Comparison of ENCODE assay signal across 9 mouse cellular contexts in the genomic region with DNA sequence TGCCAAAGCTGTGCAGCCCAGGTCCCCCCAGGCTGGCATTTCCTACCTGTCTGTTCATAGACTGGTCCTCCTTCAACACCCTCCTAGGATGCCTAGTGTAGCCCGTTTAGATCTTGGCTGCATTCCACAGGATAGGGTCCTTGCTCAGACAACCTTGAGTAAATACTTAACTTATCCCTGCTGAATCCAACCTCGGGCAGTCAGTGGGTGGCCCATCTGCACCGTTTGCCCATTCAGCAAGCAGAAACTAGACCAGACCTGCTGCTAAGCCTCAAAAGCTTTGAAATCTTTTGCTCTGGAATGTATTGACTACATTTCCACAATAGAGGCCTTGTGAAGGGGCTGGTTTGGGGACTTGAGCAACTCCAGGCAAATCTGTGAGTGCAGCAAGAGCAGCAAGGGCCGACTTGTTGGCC. TPM values are rescaled to one million over a fixed set of nuclear protein-coding genes. Genes with fewer than 3 reads are reported as not detected.
DNase-seq lines count a peak whose midpoint lies in the region; ATAC-seq and TF ChIP-seq lines count a peak whose summit lies in the region.
"Had no signal": no experiment of that assay in that cellular context is flagged by ENCODE, and none has a peak within 500 bp of the region (broad histone marks: within the 10 kb centered on the region; RNA-seq: fewer than 3 reads in every experiment).

No protein-coding gene starts in this region.

- TF ChIP-seq CTCF in midbrain, postnatal 0 days (IDR thresholded peaks at IDR 0.05), result no peak

- no peak overlapping the region for H3K4me2 ChIP-seq in midbrain, embryonic 16.5 days (ENCODE audit: low read length)
- no peak overlapping the region for H3K4me2 ChIP-seq in midbrain, postnatal 0 days (ENCODE audit: low read depth, low read length, poor library complexity, severe bottlenecking)
- H3K4me2 ChIP-seq in embryonic facial prominence, embryonic 15.5 days (replicated peaks), result 0 out of 2 replicates have a peak overlapping the region, but pooled peaks have one; percentile 6
- no peak overlapping the region for H3K4me2 ChIP-seq in stomach, embryonic 15.5 days

- H3K36me3 ChIP-seq in midbrain, embryonic 16.5 days (ENCODE audit: control insufficient read depth, insufficient read depth, low read length), result no peaks in the 10 kb centered on the region
- no peaks in the 10 kb centered on the region for H3K36me3 ChIP-seq in midbrain, postnatal 0 days (ENCODE audit: insufficient read depth, low read length)
- no peaks in the 10 kb centered on the region for H3K36me3 ChIP-seq in embryonic facial prominence, embryonic 15.5 days
- no peaks in the 10 kb centered on the region for H3K36me3 ChIP-seq in stomach, embryonic 15.5 days

- ATAC-seq in midbrain, embryonic 16.5 days, result peak; percentile 45; the same call in 1 of the 2 replicates
- no peak for ATAC-seq in midbrain, postnatal 0 days (ENCODE audit: low FRiP score)
- ATAC-seq in embryonic facial prominence, embryonic 15.5 days (ENCODE audit: insufficient number of reproducible peaks, low FRiP score, low TSS enrichment, low read depth), result peak; percentile 76
- peak; percentile 57; the same call in 1 of the 2 replicates for ATAC-seq in stomach, embryonic 15.5 days (ENCODE audit: insufficient read depth, low FRiP score, low read depth)
- no peak for ATAC-seq in frontal cortex, adult (ENCODE audit: low TSS enrichment)

- H3K9ac ChIP-seq in midbrain, embryonic 16.5 days (ENCODE audit: low read depth, low read length), result no peak overlapping the region
- H3K9ac ChIP-seq in midbrain, postnatal 0 days (replicated peaks; ENCODE audit: low read length, poor library complexity, severe bottlenecking), result no peak overlapping the region
- no peak overlapping the region for H3K9ac ChIP-seq in embryonic facial prominence, embryonic 15.5 days
- no peak overlapping the region for H3K9ac ChIP-seq in stomach, embryonic 15.5 days

- intact Hi-C loops in heart, postnatal 14 days (cut with DNase I), result no loop called here

- H3K4me3 ChIP-seq in midbrain, embryonic 16.5 days (ENCODE audit: low read depth, low read length), result no peak overlapping the region
- H3K4me3 ChIP-seq in midbrain, postnatal 0 days (ENCODE audit: low read depth, low read length), result no peak overlapping the region
- no peak overlapping the region for H3K4me3 ChIP-seq in embryonic facial prominence, embryonic 15.5 days (replicated peaks)
- H3K4me3 ChIP-seq in stomach, embryonic 15.5 days (replicated peaks), result no peak overlapping the region

- WGBS in midbrain, embryonic 16.5 days, result 16% methylated on average over 4 of the region's 4 CpGs
- 17% methylated on average over 4 of the region's 4 CpGs for WGBS in midbrain, postnatal 0 days
- 5% methylated on average over 4 of the region's 4 CpGs for WGBS in embryonic facial prominence, embryonic 15.5 days
- WGBS in stomach, embryonic 15.5 days, result 14% methylated on average over 4 of the region's 4 CpGs

- H3K27ac ChIP-seq in midbrain, embryonic 16.5 days (ENCODE audit: low read length), result no peak overlapping the region
- no peak overlapping the region for H3K27ac ChIP-seq in midbrain, postnatal 0 days (ENCODE audit: low read depth, low read length)
- peak overlapping the region; percentile 81 for H3K27ac ChIP-seq in embryonic facial prominence, embryonic 15.5 days (replicated peaks)
- peak overlapping the region; percentile 67 for H3K27ac ChIP-seq in stomach, embryonic 15.5 days

- DNase-seq in midbrain, postnatal 0 days (ENCODE audit: low spot score), result no peak
- peak; percentile 83 to 92 for DNase-seq in kidney, adult 8-10 months
- no peak for DNase-seq in adrenal gland, postnatal 25 days
- no peak for DNase-seq in heart, postnatal 14 days
- DNase-seq: midbrain, embryonic 14.5 days had no signal

- no peaks in the 10 kb centered on the region for H3K27me3 ChIP-seq in midbrain, embryonic 16.5 days (ENCODE audit: control insufficient read depth, insufficient read depth, low read depth, low read length)
- H3K27me3 ChIP-seq in midbrain, postnatal 0 days (ENCODE audit: insufficient read depth, low read length), result no peaks in the 10 kb centered on the region
- no peaks in the 10 kb centered on the region for H3K27me3 ChIP-seq in embryonic facial prominence, embryonic 15.5 days
- H3K27me3 ChIP-seq in stomach, embryonic 15.5 days (replicated peaks), result no peaks in the 10 kb centered on the region

- H3K9me3 ChIP-seq in midbrain, embryonic 16.5 days (replicated peaks; ENCODE audit: control insufficient read depth, low read length, poor library complexity, severe bottlenecking), result no peaks in the 10 kb centered on the region
- no peaks in the 10 kb centered on the region for H3K9me3 ChIP-seq in midbrain, postnatal 0 days (ENCODE audit: low read length)
- H3K9me3 ChIP-seq in embryonic facial prominence, embryonic 15.5 days (replicated peaks), result no peaks in the 10 kb centered on the region
- H3K9me3 ChIP-seq in stomach, embryonic 15.5 days, result no peaks in the 10 kb centered on the region

- peaks cover 4% of the 10 kb centered on the region; the same call in 1 of the 2 replicates for H3K4me1 ChIP-seq in midbrain, embryonic 16.5 days (ENCODE audit: control insufficient read depth, insufficient read depth, low read length)
- H3K4me1 ChIP-seq in midbrain, postnatal 0 days (ENCODE audit: insufficient read depth, low read length), result no peaks in the 10 kb centered on the region
- peaks cover 22% of the 10 kb centered on the region for H3K4me1 ChIP-seq in embryonic facial prominence, embryonic 15.5 days
- peaks cover 17% of the 10 kb centered on the region for H3K4me1 ChIP-seq in stomach, embryonic 15.5 days

RNA-seq across cellular contexts. Expression of a gene that starts 23.2 kb away (rescaled TPM):
- polyA plus RNA-seq in midbrain, embryonic 16.5 days (2015; fragmentation: Nextera tagmentation; extraction: Ambion mirVana), result 45.0 and 47.3 TPM in 2 replicates
- 53.4 and 61.7 TPM in 2 replicates for total RNA-seq in midbrain, postnatal 0 days (2014; rRNA removed)
- polyA plus RNA-seq in midbrain, postnatal 0 days (2015; fragmentation: Nextera tagmentation; extraction: Ambion mirVana), result 33.0 and 39.1 TPM in 2 replicates
- polyA plus RNA-seq in embryonic facial prominence, embryonic 15.5 days (2015; fragmentation: Nextera tagmentation; extraction: Ambion mirVana), result 35.3 and 37.3 TPM in 2 replicates
- polyA plus RNA-seq in stomach, embryonic 15.5 days (2015; fragmentation: Nextera tagmentation; extraction: Ambion mirVana), result 27.3 and 31.5 TPM in 2 replicates
- 47.3 and 50.6 TPM in 2 replicates for total RNA-seq in adrenal gland, postnatal 25 days (2021)
- total RNA-seq in heart, postnatal 14 days (2021), result 10 to 100 TPM; 11.0 to 11.4 TPM

Comparison
In these comparisons a context has a peak if more than half of its experiments do, and no peak if none do; other contexts are left out.
1. ATAC-seq: peak in midbrain, embryonic 16.5 days (single experiment), embryonic facial prominence, embryonic 15.5 days (single experiment) and stomach, embryonic 15.5 days (single experiment); none in midbrain, postnatal 0 days (single experiment) and frontal cortex, adult (single experiment).
2. H3K27ac ChIP-seq: peak in embryonic facial prominence, embryonic 15.5 days (single experiment) and stomach, embryonic 15.5 days (single experiment); none in midbrain, embryonic 16.5 days (single experiment) and midbrain, postnatal 0 days (single experiment).
3. DNase-seq: peak in kidney, adult 8-10 months (2 of 2); none in midbrain, postnatal 0 days (single experiment), adrenal gland, postnatal 25 days (single experiment) and heart, postnatal 14 days (0 of 2).